Mouse (Mus musculus): ENCODE results near the gene Folr1. TPM values are rescaled to one million over a fixed set of nuclear protein-coding genes. Genes with fewer than 3 reads are reported as not detected.

Gene Folr1
- polyA plus RNA-seq, 2 experiments = 1.0 to 1.1 TPM

- no peaks in the 10 kb centered on the region for H3K9me3 ChIP-seq (ENCODE audit: control insufficient read depth, low read length)
- WGBS = 67% methylated on average over 8 of the region's 8 CpGs
- ATAC-seq (ENCODE audit: low FRiP score, low read depth) (no peak), DNase-seq (ENCODE audit: low spot score) (no peak)
- H3K9ac ChIP-seq (ENCODE audit: low read depth, low read length, severe bottlenecking) = peak overlapping the region; percentile 82
- H3K4me3 ChIP-seq (replicated peaks; ENCODE audit: low read length) = peak overlapping the region; percentile 80
- H3K4me2 ChIP-seq (replicated peaks; ENCODE audit: low read depth, low read length, severe bottlenecking) = peak overlapping the region; percentile 53
- H3K27ac ChIP-seq (replicated peaks; ENCODE audit: low read depth, low read length) = 0 out of 2 replicates have a peak overlapping the region, but pooled peaks have one; percentile 21
- peaks cover 12% of the 10 kb centered on the region for H3K4me1 ChIP-seq (ENCODE audit: control insufficient read depth, insufficient read depth, low read length)
- no peaks in the 10 kb centered on the region for H3K27me3 ChIP-seq (ENCODE audit: control insufficient read depth, insufficient read depth, low read length)
- no peak for TF ChIP-seq POLR2A (IDR thresholded peaks at IDR 0.05; ENCODE audit: borderline replicate concordance, extremely low read depth, insufficient read depth, insufficient read length)
- H3K36me3 ChIP-seq (ENCODE audit: control insufficient read depth, insufficient read depth, low read length) = peaks cover 23% of the 10 kb centered on the region
Measured at GRCm38 (mm10) chr7:101906696-101907095, 36.1 kb upstream of the Folr1 start.

- 12% methylated on average over 11 of the region's 11 CpGs for WGBS
- H3K4me1 ChIP-seq (ENCODE audit: control insufficient read depth, insufficient read depth, low read length) = peaks cover 12% of the 10 kb centered on the region
- ATAC-seq (ENCODE audit: low FRiP score, low read depth) = no peak
Measured at GRCm38 (mm10) chr7:101906287-101906681, 35.7 kb upstream of the Folr1 start, which contains the start of gene Tomt. Tomt (minus strand) TSS chr7:101906359.

GRCm38 (mm10) chr7:101905561-101906286 is 35.1 kb upstream of the Folr1 start, which contains the start of gene Lamtor1:
Lamtor1 (plus strand) TSS chr7:101905904.
- Histone ChIP-seq H3K27ac (replicated peaks; ENCODE audit: low read depth, low read length) (peak within 1 kb of the TSS; percentile 96), H3K4me2 (replicated peaks; ENCODE audit: low read depth, low read length, severe bottlenecking) (peak within 1 kb of the TSS; percentile 64), H3K27me3 (ENCODE audit: control insufficient read depth, insufficient read depth, low read length) (no peaks in the 10 kb centered on the region), H3K4me3 (replicated peaks; ENCODE audit: low read length) (peak within 1 kb of the TSS; percentile 80), H3K4me1 (ENCODE audit: control insufficient read depth, insufficient read depth, low read length) (peaks cover 12% of the 10 kb centered on the region), H3K9me3 (ENCODE audit: control insufficient read depth, low read length) (no peaks in the 10 kb centered on the region), H3K9ac (ENCODE audit: low read depth, low read length, severe bottlenecking) (peak within 1 kb of the TSS; percentile 82), H3K36me3 (ENCODE audit: control insufficient read depth, insufficient read depth, low read length) (peaks cover 14% of the 10 kb centered on the region)
- 3% methylated on average over 56 of the region's 61 CpGs for WGBS
- DNase-seq (ENCODE audit: low spot score) = peak; percentile 99
- peak; percentile 69; the same call in 1 of the 2 replicates for TF ChIP-seq POLR2A (IDR thresholded peaks at IDR 0.05; ENCODE audit: borderline replicate concordance, extremely low read depth, insufficient read depth, insufficient read length)
- ATAC-seq (ENCODE audit: low FRiP score, low read depth) = peak; percentile 98

More at GRCm38 (mm10) chr7:101906287-101906681, 35.7 kb upstream of the Folr1 start, which contains the start of gene Tomt:
- peak within 1 kb of the TSS; percentile 64 for H3K4me2 ChIP-seq (replicated peaks; ENCODE audit: low read depth, low read length, severe bottlenecking)
- H3K36me3 ChIP-seq (ENCODE audit: control insufficient read depth, insufficient read depth, low read length) = peaks cover 20% of the 10 kb centered on the region
- no peak for DNase-seq (ENCODE audit: low spot score)
- H3K9me3 ChIP-seq (ENCODE audit: control insufficient read depth, low read length) = no peaks in the 10 kb centered on the region
- no peaks in the 10 kb centered on the region for H3K27me3 ChIP-seq (ENCODE audit: control insufficient read depth, insufficient read depth, low read length)
- H3K4me3 ChIP-seq (replicated peaks; ENCODE audit: low read length) = peak within 1 kb of the TSS; percentile 80
- peak within 1 kb of the TSS; percentile 96 for H3K27ac ChIP-seq (replicated peaks; ENCODE audit: low read depth, low read length)
- no peak for TF ChIP-seq POLR2A (IDR thresholded peaks at IDR 0.05; ENCODE audit: borderline replicate concordance, extremely low read depth, insufficient read depth, insufficient read length)
- H3K9ac ChIP-seq (ENCODE audit: low read depth, low read length, severe bottlenecking) = peak within 1 kb of the TSS; percentile 82

GRCm38 (mm10) chr7:101902846-101903245 is 32.3 kb upstream of the Folr1 start:
- Histone ChIP-seq H3K4me3 (replicated peaks; ENCODE audit: low read length) (no peak overlapping the region), H3K9me3 (ENCODE audit: control insufficient read depth, low read length) (no peaks in the 10 kb centered on the region), H3K4me2 (replicated peaks; ENCODE audit: low read depth, low read length, severe bottlenecking) (no peak overlapping the region), H3K27me3 (ENCODE audit: control insufficient read depth, insufficient read depth, low read length) (no peaks in the 10 kb centered on the region), H3K9ac (ENCODE audit: low read depth, low read length, severe bottlenecking) (no peak overlapping the region), H3K36me3 (ENCODE audit: control insufficient read depth, insufficient read depth, low read length) (peaks cover 9% of the 10 kb centered on the region; the same call in 1 of the 2 replicates), H3K27ac (replicated peaks; ENCODE audit: low read depth, low read length) (no peak overlapping the region), H3K4me1 (ENCODE audit: control insufficient read depth, insufficient read depth, low read length) (peaks cover 12% of the 10 kb centered on the region)
- no peak for TF ChIP-seq POLR2A (IDR thresholded peaks at IDR 0.05; ENCODE audit: borderline replicate concordance, extremely low read depth, insufficient read depth, insufficient read length)
- DNase-seq (ENCODE audit: low spot score) (no peak), ATAC-seq (ENCODE audit: low FRiP score, low read depth) (no peak)

- peaks cover 9% of the 10 kb centered on the region; the same call in 1 of the 2 replicates for H3K36me3 ChIP-seq (ENCODE audit: control insufficient read depth, insufficient read depth, low read length)
- 91% methylated on average over 10 of the region's 10 CpGs for WGBS
- no peak for TF ChIP-seq POLR2A (IDR thresholded peaks at IDR 0.05; ENCODE audit: borderline replicate concordance, extremely low read depth, insufficient read depth, insufficient read length)
- DNase-seq (ENCODE audit: low spot score) = no peak
- H3K4me1 ChIP-seq (ENCODE audit: control insufficient read depth, insufficient read depth, low read length) = peaks cover 12% of the 10 kb centered on the region
- no peak for ATAC-seq (ENCODE audit: low FRiP score, low read depth)
- H3K4me3 ChIP-seq (replicated peaks; ENCODE audit: low read length) = no peak overlapping the region
- H3K9ac ChIP-seq (ENCODE audit: low read depth, low read length, severe bottlenecking) = no peak overlapping the region
- no peak overlapping the region for H3K4me2 ChIP-seq (replicated peaks; ENCODE audit: low read depth, low read length, severe bottlenecking)
- no peaks in the 10 kb centered on the region for H3K9me3 ChIP-seq (ENCODE audit: control insufficient read depth, low read length)
- H3K27me3 ChIP-seq (ENCODE audit: control insufficient read depth, insufficient read depth, low read length) = no peaks in the 10 kb centered on the region
- no peak overlapping the region for H3K27ac ChIP-seq (replicated peaks; ENCODE audit: low read depth, low read length)
Measured at GRCm38 (mm10) chr7:101901969-101902368, 31.4 kb upstream of the Folr1 start.
